Mouse (Mus musculus) thymus, postnatal 36 days (tissue): ENCODE measurements around the gene Bcar3.

Experiments
- DNase-seq, 2 experiments: peaks; one replicate each; pipeline ENCODE4 v3.0.0; 2022; ENCODE audit warnings: mixed read lengths in 2 of 2

Bcar3 gene

GRCm38 (mm10) chr3:122515568-122516326 lies 221.8 kb downstream of the Bcar3 start:
- DNase-seq, result no peak

GRCm38 (mm10) chr3:122516327-122516695 lies 222.4 kb downstream of the Bcar3 start:
- DNase-seq, result no peak

- no peak for DNase-seq
These were observed 223.8 kb downstream of the Bcar3 start for GRCm38 (mm10) chr3:122517726-122518125.

DNA sequence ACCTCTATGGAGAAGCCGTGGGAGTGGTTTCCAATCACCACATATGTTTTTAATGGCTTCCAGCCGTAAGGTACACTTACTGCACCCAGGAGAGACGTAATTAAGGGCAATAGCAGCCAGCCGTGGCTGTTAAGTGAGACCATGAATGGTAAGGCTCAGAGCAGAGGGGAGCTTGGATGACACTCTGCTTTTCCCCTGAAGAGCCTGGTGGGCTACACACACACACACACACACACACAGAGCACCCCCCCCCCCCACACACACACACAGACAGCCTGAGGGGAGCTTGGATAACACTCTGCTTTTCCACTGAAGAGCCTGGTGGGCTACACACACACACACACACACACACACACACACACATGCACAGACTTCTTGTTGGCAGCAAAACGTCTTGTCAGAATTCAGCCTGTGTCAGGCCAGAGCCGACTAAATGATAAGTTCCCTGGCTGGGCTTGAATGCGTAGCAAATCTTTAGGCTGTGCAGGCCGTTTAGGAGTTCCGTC lies 224.3 kb downstream of the Bcar3 start:
- no peak for DNase-seq

- DNase-seq, result no peak
These were observed 225.1 kb downstream of the Bcar3 start for GRCm38 (mm10) chr3:122519082-122519481.

DNA sequence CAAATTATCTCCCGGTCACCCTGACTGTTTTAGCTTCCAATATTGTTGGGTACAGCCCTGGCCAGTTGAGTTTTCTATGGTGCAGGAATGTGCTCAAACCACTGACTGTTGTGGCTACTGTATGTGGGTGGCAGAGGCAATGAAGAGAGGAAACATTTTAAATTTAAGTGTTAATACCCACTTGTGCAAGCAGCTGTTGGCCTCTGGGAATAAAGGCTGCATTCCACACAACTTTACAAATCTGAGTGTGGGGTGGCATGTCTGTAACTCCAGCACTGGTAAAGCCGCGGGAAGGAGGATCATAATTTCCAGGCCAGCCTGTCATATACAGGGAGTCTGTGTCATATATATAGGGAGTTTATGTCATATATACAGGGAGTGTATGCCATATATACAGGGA lies 226.4 kb downstream of the Bcar3 start:
- DNase-seq, result no peak

DNA sequence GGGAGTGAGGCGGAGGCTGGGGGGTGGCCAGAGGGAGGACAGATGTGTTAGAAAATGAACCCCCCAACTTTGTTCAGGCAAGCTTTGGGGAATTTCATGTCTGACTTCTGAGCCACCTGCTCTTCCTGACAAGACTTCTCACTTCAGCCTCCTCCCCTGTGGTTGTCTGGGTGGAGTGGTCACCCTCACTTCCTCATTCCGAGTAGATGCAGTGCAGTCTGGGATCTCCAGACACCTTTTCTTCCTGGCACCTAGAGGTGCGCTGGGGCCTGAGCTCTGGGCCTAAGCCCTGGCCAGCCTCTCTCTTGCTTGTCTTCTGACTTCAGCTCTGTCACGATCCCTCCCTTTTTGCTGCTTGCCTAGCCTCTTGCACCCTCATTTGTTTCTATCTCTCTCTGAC lies 226.9 kb downstream of the Bcar3 start:
- DNase-seq, result no peak

GRCm38 (mm10) chr3:122521294-122521693 lies 227.4 kb downstream of the Bcar3 start:
- no peak for DNase-seq

DNA sequence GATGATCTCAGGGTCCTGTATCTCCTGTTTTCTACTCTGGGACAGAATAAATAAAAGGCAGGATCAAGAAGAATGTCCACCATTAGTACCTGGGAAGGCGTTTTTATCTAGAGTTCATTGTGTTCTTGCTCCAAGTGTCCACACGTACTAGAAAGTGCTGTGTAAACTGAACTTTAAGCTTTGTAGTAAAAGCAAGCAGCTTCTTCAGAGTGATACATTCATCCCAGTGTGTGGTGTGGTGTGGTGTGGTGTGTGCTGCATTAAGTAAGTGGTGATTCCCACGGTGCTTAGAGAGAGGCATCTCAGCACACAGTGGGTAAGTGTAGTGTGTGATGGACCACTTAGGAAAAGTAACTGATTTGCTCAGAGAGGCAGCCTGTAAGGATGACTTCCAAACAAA lies 234.5 kb downstream of the Bcar3 start:
- no peak for DNase-seq

GRCm38 (mm10) chr3:122535938-122536703 lies 242.2 kb downstream of the Bcar3 start:
- no peak for DNase-seq

DNA sequence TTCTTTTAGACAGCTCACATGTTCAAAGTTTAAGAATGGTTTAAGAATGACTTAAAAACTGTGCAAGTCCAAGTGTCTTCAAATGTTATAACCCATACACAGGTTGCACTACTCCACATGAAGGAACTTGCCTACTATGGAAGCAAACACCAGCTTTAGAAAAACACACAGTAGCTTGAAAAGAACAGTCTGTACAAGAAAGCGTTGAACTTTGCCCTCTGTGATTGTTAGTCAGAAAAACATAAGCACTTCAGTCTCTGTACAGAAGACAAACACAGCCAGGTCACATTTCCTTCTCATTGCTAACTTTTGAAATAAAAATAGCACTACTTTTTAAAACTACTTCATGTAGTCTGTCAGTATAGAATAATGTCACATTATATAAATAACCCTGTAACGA lies 244.9 kb downstream of the Bcar3 start:
- no peak for DNase-seq

- no peak for DNase-seq
These were observed 246.2 kb downstream of the Bcar3 start for GRCm38 (mm10) chr3:122539961-122540690.

DNA sequence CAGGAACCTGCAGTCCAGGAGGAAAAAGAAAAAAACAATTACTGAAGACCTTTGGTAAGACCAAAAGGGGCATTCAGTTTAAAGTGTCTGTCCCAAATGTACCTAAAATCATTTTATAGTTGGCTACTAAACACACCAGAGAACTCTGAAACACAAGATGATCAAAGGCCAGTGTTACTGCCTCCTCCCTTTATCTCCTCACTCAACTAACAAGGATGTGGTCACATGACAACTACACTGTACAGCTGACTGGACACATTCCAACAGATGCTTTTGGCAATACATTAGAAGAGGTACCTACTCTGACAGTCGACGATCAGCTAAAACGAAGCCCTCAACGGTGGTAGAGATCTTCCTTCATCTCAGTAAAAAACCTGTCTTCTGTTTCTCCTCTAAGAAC lies 247.0 kb downstream of the Bcar3 start:
- DNase-seq, result no peak

- DNase-seq, result no peak
These were observed 251.4 kb downstream of the Bcar3 start for GRCm38 (mm10) chr3:122545346-122545745.

DNA sequence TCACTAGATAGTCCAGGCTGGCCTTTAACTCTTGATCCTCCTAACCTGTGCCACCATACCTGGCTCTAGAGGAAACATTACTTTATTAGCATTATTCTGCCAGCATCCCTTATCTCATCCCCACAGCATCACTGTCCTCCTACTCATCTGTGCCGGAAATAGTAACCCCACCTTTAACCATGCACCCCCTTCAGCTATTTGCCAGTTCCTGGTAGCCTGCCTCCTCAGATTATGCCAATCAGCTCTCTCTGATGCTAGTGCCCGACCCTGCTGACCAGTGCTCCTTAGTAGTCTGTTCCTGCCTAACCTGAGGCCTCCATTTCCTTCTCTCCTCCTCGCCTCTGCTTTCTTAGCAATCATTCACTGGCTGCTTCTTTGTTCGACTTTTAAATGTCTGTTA lies 253.5 kb downstream of the Bcar3 start:
- no peak for DNase-seq

DNA sequence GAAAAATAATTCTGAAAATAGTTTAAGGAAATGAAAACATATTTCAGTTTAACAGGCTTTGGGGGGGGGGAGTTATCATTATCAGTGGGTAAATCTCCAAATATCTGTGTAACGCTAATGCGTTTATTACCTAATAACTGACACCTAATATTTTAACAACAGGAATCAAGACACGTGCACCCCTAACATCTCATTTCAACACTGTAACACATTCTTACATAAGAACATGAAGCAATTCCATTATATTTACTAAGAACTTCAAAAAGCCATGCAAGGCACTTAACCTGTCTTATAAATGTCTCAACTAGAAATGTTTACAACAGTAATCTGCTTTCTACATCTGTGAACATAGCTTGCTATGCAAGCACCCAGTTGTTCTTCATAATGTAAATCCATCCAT lies 257.2 kb downstream of the Bcar3 start:
- no peak for DNase-seq

DNA sequence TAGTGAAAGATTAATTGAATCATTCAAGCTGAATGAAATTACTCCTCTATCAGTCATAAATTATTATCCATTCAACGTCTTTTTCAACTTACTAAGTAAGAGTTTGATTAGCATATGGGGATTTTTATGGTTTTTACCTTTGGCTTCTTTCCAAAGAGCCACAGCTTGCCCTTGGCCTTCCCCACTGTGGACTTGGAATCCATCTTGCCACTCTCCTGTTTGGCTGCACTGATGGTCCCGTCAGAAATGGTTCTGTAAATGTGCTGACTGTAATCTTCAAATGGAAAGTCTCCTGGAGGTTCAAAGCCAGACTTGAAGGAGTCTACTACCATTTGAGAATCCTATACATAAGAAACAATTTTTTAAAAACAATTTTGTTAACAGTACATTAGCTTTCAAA lies 263.8 kb downstream of the Bcar3 start:
- DNase-seq, result no peak

- no peak for DNase-seq
These were observed 271.3 kb downstream of the Bcar3 start for GRCm38 (mm10) chr3:122565285-122565684.

DNA sequence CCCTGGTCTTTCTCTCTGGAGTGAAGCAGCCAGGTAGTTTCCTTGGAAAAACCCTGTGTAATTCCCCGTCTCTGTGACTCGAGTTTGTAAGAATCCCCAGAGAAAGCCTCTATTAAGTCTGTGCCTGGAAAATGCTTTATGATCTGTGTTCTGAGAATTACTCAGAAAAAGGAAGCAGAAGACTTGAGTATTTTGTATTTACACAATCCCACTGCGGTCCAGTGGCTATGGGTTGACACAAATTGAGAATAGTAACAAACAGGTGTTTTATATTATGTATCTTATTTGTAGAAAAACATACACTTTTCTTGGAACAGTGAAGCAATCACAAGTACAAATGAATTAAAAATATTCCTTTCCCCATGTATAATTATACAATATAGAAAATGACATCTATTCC lies 272.2 kb downstream of the Bcar3 start:
- no peak for DNase-seq

- no peak for DNase-seq
These were observed 272.6 kb downstream of the Bcar3 start for GRCm38 (mm10) chr3:122566549-122566948.

- no peak for DNase-seq
These were observed 279.7 kb downstream of the Bcar3 start for GRCm38 (mm10) chr3:122573426-122574286.

GRCm38 (mm10) chr3:122574921-122575320 lies 281.0 kb downstream of the Bcar3 start:
- DNase-seq, result no peak

DNA sequence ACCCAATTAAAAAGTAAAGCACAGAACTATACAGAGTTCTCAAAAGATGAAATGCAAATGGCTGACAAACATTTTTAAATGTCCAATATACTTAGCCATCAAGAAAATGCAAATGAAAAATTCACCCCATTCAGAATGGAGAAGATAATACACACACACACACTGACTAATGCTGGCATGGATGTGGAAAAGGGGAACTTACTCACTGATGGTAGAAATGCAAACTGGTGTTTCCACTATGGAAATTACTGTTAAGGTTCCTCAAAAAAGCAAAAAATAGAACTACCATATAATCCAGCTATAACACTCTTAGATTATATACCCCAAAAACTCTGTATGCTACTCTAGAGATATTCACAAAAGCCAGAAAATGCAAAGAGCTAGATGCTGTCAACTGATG lies 283.4 kb downstream of the Bcar3 start:
- no peak for DNase-seq
